ENCODE assay signal across 40 mouse cellular contexts in the genomic region with DNA sequence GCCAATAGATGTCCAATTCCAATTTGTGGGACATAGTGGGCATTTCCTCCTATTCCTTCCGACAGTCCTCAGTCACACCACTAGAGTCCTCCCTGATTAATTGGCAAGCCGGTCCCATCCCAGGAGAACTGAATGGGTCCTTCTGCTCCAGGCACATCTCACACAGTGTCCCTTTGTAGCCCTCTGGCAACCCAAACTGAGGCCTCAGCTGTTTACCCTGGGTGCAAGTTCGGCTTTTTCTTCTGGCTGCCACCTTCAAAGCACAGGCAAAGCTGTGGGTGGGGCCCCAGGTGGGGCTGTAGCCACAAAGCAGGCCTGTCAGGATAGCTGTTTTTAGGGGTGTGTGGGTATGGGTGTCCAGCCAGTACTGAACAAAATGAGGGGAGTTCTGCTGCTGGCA. TPM values are rescaled to one million over a fixed set of nuclear protein-coding genes. Genes with fewer than 3 reads are reported as not detected.
"Had no signal": no experiment of that assay in that cellular context is flagged by ENCODE, and none has a peak within 500 bp of the region (broad histone marks: within the 10 kb centered on the region; RNA-seq: fewer than 3 reads in every experiment).

No protein-coding gene starts in this region.

- DNase-seq: left cerebral cortex, postnatal 4 days; liver; liver, embryonic 13.5 days; liver, postnatal 0 days; lung, adult 18-20 months; lung, adult 2 months; lung, embryonic 14.5 days; lung, postnatal 10 days; lung, postnatal 14 days; lung, postnatal 36 days; lung, postnatal 4 days; midbrain, embryonic 14.5 days had no signal

- H3K4me3 ChIP-seq: limb, embryonic 10.5 days; limb, embryonic 12.5 days; limb, embryonic 13.5 days; limb, embryonic 15.5 days; liver, embryonic 12.5 days; liver, embryonic 13.5 days; liver, embryonic 15.5 days; lung, embryonic 15.5 days; megakaryocyte, embryonic 14.5 days; midbrain, embryonic 10.5 days; midbrain, embryonic 12.5 days; midbrain, embryonic 13.5 days; midbrain, embryonic 15.5 days; myocyte; neural tube, embryonic 12.5 days had no signal

- H3K4me1 ChIP-seq: limb, embryonic 13.5 days; lung, embryonic 15.5 days; midbrain, embryonic 12.5 days had no signal

- H3K27ac ChIP-seq: limb, embryonic 10.5 days; limb, embryonic 12.5 days; limb, embryonic 13.5 days; limb, embryonic 15.5 days; liver, embryonic 12.5 days; liver, embryonic 13.5 days; liver, embryonic 14.5 days; liver, embryonic 15.5 days; lung, embryonic 15.5 days; macrophage; midbrain, embryonic 10.5 days; midbrain, embryonic 12.5 days; midbrain, embryonic 13.5 days; midbrain, embryonic 15.5 days; neural tube, embryonic 12.5 days had no signal

- H3K9me3 ChIP-seq: limb, embryonic 10.5 days; limb, embryonic 12.5 days; limb, embryonic 13.5 days; limb, embryonic 15.5 days; liver, embryonic 12.5 days; liver, embryonic 13.5 days; liver, embryonic 15.5 days; lung, embryonic 15.5 days; megakaryocyte, embryonic 14.5 days; midbrain, embryonic 10.5 days; midbrain, embryonic 12.5 days; midbrain, embryonic 13.5 days; midbrain, embryonic 15.5 days; neural tube, embryonic 12.5 days had no signal

- H3K36me3 ChIP-seq: limb, embryonic 10.5 days; limb, embryonic 12.5 days; limb, embryonic 13.5 days; limb, embryonic 15.5 days; liver, embryonic 12.5 days; liver, embryonic 13.5 days; liver, embryonic 15.5 days; lung, embryonic 15.5 days; midbrain, embryonic 10.5 days; midbrain, embryonic 12.5 days; midbrain, embryonic 13.5 days; midbrain, embryonic 15.5 days; neural tube, embryonic 12.5 days had no signal

- H3K27me3 ChIP-seq: limb, embryonic 12.5 days; limb, embryonic 13.5 days; limb, embryonic 15.5 days; lung, embryonic 15.5 days; midbrain, embryonic 13.5 days; neural tube, embryonic 12.5 days had no signal

RNA-seq across cellular contexts. Expression of a gene that starts 52.3 kb away (rescaled TPM):
- total RNA-seq: left cerebral cortex, postnatal 10 days; left cerebral cortex, postnatal 14 days; left cerebral cortex, postnatal 25 days; left cerebral cortex, postnatal 4 days; liver, adult 2 months; megakaryocyte progenitor cell, adult 5-6 weeks; megakaryocyte, adult 5-6 weeks; megakaryocyte-erythroid progenitor cell, adult 5-6 weeks; monocyte, adult 5-6 weeks had no signal
- polyA plus RNA-seq: limb, embryonic 10.5 days; limb, embryonic 12.5 days; liver, adult 2 months; liver, embryonic 11.5 days; liver, embryonic 12.5 days; liver, embryonic 13.5 days; liver, embryonic 15.5 days; liver, embryonic 16.5 days; liver, postnatal 0 days; lung, adult 2 months; lung, embryonic 14.5 days; lung, embryonic 15.5 days; lung, embryonic 16.5 days; lung, postnatal 0 days; macrophage; myocyte had no signal
